Comparison of ENCODE assay signal across 18 mouse cellular contexts in genomic region chr5:77314986-77315385, GRCm38 (mm10).
"Had no signal": no experiment of that assay in that cellular context is flagged by ENCODE, and none has a peak within 500 bp of the region (broad histone marks: within the 10 kb centered on the region; RNA-seq: fewer than 3 reads in every experiment).

No protein-coding gene starts in this region.

- H3K27ac ChIP-seq: midbrain, embryonic 10.5 days; midbrain, embryonic 12.5 days; neural tube, embryonic 13.5 days; neural tube, embryonic 15.5 days had no signal

- H3K9me3 ChIP-seq: midbrain, embryonic 10.5 days; midbrain, embryonic 12.5 days; neural tube, embryonic 13.5 days; neural tube, embryonic 15.5 days had no signal

- H3K27me3 ChIP-seq: midbrain, embryonic 12.5 days; neural tube, embryonic 13.5 days; neural tube, embryonic 15.5 days had no signal

- H3K9ac ChIP-seq: lung, embryonic 14.5 days; midbrain, embryonic 12.5 days; neural tube, embryonic 13.5 days; neural tube, embryonic 15.5 days had no signal

- ATAC-seq: midbrain, embryonic 16.5 days had no signal

- DNase-seq: lung, embryonic 14.5 days; lung, postnatal 10 days; lung, postnatal 4 days; midbrain, embryonic 14.5 days; retina, postnatal 1 day; right cerebral cortex, adult 18-20 months; right cerebral cortex, postnatal 25 days; right cerebral cortex, postnatal 4 days; spleen, adult 18-20 months; thymus, adult 18-20 months; thymus, postnatal 14 days; thymus, postnatal 36 days had no signal

- H3K4me2 ChIP-seq: lung, embryonic 14.5 days; midbrain, embryonic 12.5 days; neural tube, embryonic 13.5 days; neural tube, embryonic 15.5 days had no signal

- H3K4me3 ChIP-seq: midbrain, embryonic 10.5 days; midbrain, embryonic 12.5 days; myocyte; neural tube, embryonic 13.5 days; neural tube, embryonic 15.5 days had no signal
